Mouse (Mus musculus): ENCODE results near the gene Slc35g2.

GRCm38 (mm10) chr9:100571511-100571910 lies 621 bp upstream of the Slc35g2 start:
- TF ChIP-seq CTCF (IDR thresholded peaks at IDR 0.05; ENCODE audit: low read depth, low read length) (no peak), POLR2A (IDR thresholded peaks at IDR 0.05; ENCODE audit: extremely low read depth, insufficient read depth, low read length) (no peak)

Data from liver, adult 2 months (tissue).